Mouse (Mus musculus): Measurements from ENCODE around the gene Olfr984. TPM values are rescaled to one million over a fixed set of nuclear protein-coding genes. Genes with fewer than 3 reads are reported as not detected.

The Olfr984 gene
- not detected for total RNA-seq (2021)

DNA sequence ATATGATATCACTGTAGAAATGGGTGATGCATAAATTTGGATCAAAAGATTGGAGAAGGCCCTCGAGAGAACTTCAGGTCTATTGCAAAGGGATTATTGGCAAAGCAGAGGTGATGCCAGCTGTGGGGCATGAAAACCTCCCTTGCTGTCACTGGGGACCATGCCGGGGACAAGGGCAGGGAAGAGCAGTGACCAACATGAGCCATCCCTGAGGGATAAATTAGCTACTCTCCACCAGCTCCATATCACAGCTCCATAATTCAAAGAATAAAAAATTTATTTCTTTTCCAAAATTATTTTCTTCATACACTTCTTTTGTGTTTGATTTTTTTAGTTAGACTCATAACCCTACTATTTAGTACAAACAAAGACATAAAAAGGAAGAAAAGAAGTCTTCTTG, at the start of gene Olfr984:
Gene Olfr984 (minus strand): TSS at position 101 of the 400 bp plus-strand sequence.
- intact Hi-C loops (cut with DNase I) = no loop called here
- DNase-seq = no peak

GRCm38 (mm10) chr9:40155118-40155644, 41.2 kb upstream of the Olfr984 start:
- intact Hi-C loops (cut with DNase I) = no loop called here
- DNase-seq = no peak

DNA sequence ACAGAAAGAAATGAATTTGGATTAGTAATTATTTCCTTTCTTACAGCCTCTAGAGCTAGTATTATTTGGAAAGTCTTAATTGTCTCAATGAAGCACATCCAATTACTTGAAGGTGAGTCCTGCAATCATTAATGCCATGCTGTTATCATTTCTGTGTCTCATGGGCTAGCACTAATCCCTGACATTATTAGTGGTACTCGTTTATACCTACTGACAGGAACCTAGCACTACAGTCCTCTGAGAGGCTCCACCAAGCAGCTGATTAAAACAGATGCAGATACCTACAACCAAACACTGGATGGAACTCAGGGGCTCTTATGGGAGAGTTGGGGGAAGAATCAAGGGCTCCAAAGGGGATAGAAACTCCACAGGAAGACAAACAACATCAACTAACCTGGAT, 27.5 kb upstream of the Olfr984 start:
- no peak for DNase-seq
- intact Hi-C loops (cut with DNase I) = no loop called here

GRCm38 (mm10) chr9:40139484-40139883, 25.5 kb upstream of the Olfr984 start:
- DNase-seq = no peak
- intact Hi-C loops (cut with DNase I) = no loop called here

DNA sequence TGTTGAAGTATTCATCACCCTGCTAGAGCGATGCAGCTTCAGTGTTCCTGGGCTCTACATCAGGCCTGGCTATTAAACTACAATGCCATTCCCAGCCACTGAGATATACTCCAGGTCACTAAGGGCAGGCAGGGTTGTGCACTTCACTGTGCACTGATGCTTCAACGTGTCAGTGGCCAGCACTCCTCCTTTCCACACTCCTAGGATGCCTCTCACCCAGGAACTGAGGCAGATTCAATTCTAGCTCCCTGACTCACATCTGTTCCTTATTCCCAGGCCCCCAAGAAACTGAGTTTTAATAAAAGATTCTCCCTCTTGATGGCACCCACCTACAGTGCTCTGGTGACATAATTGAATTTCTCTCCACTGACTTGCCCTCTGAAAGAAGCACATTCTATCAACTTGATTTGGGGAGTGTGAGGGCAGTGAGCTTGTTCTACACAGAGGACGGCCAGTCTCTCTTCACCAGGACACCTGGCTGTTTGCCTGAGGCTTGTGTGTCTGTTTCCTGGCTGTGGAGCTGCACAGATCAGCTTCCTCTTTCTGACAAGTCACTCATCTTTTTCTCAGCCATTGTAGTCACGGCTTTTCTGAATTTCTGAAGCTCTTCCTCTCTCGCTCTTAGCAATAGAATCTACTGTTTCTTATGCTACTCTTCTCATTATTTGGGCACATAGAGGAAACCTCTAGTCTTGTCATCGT, 23.1 kb upstream of the Olfr984 start:
- intact Hi-C loops (cut with DNase I) = no loop called here
- DNase-seq = peak in 1 of 2 experiments; percentile 5

DNA sequence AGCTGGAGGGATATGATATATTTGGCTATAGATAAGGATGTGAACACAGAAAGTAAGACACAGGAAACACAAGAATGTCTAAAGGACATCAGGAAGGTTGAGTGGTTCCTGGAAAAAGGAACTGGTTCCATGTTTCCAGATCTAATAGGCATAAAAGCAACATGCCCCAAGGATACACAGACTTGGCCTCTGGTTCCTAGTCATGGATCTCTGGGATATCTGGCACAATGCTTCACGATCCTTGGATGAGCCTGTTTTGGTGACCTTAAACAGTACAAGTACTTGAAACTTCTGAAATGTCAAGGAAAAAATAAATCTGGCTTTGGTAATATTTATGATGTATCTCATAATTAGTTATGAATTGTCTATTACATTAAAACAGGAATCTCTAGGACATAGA, 16.6 kb upstream of the Olfr984 start:
- intact Hi-C loops (cut with DNase I) = no loop called here
- DNase-seq = no peak

GRCm38 (mm10) chr9:40130084-40130483, 16.1 kb upstream of the Olfr984 start, which contains the start of gene Olfr985:
Gene Olfr985, minus strand, starts transcription at chr9:40130184.
- DNase-seq = no peak
- intact Hi-C loops (cut with DNase I) = no loop called here

DNA sequence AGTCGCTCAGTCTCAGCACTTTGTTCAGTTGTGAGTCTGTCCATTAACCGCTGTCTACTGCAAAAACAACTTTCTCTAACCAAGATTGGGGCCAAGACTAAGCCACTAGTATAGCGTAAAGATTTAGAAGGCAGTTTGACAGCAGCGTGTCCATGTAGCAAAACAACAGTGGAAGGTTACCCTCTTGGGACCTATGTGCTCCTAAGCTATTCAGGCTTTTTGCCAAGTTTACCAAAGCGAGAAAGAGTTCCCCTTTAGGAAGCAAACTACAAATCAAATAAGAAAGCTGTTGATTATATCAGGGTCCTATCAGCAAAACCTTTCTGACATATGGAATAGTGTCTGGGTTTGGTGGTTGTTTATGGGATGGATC, 3.3 kb upstream of the Olfr984 start:
- DNase-seq = no peak

GRCm38 (mm10) chr9:40116645-40117286, 2.8 kb upstream of the Olfr984 start:
- intact Hi-C loops (cut with DNase I) = no loop called here
- peak; percentile 51 to 70 for DNase-seq

More for the DNA sequence above, 3.3 kb upstream of the Olfr984 start:
- intact Hi-C loops (cut with DNase I) = no loop called here

- intact Hi-C loops (cut with DNase I) = no loop called here
- DNase-seq = no peak
These were observed 19.2 kb downstream of the Olfr984 start for GRCm38 (mm10) chr9:40094769-40095168.

DNA sequence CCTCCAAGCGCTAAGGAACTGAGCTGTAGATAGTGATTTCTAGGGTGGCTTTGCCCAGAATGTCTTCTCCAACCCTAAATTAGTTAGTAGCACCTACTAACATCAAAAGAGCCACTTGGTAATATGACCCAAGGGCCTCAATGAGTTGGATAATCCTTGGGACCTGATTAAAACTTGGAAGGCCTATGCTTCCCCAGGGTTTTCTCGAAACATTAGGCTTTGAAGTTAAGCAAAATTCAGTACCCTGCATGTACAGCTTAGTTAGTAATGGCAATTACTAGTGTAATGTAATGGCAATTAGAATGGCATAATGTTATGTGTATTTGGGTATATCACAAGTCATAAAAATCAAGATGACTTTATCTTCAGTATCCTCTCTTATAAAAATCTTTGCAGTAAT, 20.5 kb downstream of the Olfr984 start, which contains the start of gene Olfr983:
Gene Olfr983 (minus strand): TSS at position 101 of the 400 bp plus-strand sequence.
- intact Hi-C loops (cut with DNase I) = no loop called here
- no peak for DNase-seq

DNA sequence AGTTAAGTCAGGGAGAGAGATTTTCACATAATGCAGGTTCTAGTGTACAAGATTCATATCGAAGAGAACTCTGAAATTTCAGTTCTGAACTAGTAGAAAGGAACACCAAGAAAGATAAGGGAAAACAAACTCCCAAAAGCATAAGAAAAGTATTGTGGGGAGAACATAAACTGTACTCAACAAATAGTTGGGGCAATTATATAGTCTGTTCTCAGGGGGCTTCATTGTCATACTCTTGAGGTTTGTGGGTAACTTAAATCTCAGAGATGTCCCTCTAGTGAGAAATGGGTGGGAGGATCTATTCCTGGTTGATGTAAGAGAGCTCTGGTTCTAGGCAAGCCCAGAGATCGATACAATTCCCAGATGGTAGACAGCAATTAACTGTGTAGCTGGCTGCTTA, 40.5 kb downstream of the Olfr984 start, which contains the start of gene Olfr982:
Gene Olfr982 (plus strand): TSS at position 301 of the 400 bp plus-strand sequence.
- intact Hi-C loops (cut with DNase I) = no loop called here
- DNase-seq = no peak

DNA sequence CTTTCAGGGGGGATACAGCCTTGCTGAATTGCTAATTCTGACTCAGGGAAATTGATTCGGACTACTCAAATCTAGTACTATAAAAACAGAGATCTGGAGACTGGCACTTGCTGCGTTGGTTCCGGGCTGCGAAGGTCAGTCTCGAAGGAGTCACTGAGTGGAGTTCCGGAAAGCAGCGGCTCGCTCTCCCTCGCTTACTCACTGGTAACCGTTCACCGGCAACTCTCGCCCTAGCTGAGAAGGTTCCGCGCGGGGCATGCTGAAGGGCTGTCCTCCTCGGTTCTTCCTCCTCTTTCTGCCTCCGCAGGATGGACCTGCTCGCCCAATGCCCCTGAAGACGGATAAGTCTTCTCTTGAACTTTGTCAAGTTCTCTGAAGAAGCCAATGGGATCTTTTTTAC, 63.9 kb downstream of the Olfr984 start:
- DNase-seq = no peak
- intact Hi-C loops (cut with DNase I) = no loop called here

Other genes with a start within 250 kb of the Olfr984 start
- gene Olfr972, start 247.8 kb downstream of the Olfr984 start, total RNA-seq (2021) = not detected
- gene Olfr229, start 206.9 kb downstream of the Olfr984 start, total RNA-seq (2021) = not detected
- gene Olfr974, start 176.7 kb downstream of the Olfr984 start, total RNA-seq (2021) = not detected
- gene Olfr975, start 162.2 kb downstream of the Olfr984 start, total RNA-seq (2021) = not detected
- not detected for gene Olfr976, start 153.1 kb downstream of the Olfr984 start, total RNA-seq (2021)
- gene Olfr978, start 122.1 kb downstream of the Olfr984 start, total RNA-seq (2021) = not detected
- not detected for gene Olfr979, start 110.7 kb downstream of the Olfr984 start, total RNA-seq (2021)
- gene Olfr980, start 104.6 kb downstream of the Olfr984 start, total RNA-seq (2021) = not detected
- not detected for gene Olfr981, start 92.7 kb downstream of the Olfr984 start, total RNA-seq (2021)
- not detected for gene Olfr982, start 40.4 kb downstream of the Olfr984 start, total RNA-seq (2021)
- not detected for gene Olfr983, start 20.6 kb downstream of the Olfr984 start, total RNA-seq (2021)
- gene Olfr985, start 16.0 kb upstream of the Olfr984 start, total RNA-seq (2021) = not detected
- gene Tmem225, start 33.9 kb upstream of the Olfr984 start, total RNA-seq (2021) = not detected
- gene Olfr986, start 66.7 kb upstream of the Olfr984 start, total RNA-seq (2021) = not detected
- 1 to 10 TPM; 2.5 to 3.0 TPM for gene Zfp202, start 78.1 kb upstream of the Olfr984 start, total RNA-seq (2021)
- 1 to 10 TPM in 1 of 2 experiments, under 1 TPM in 1; 0.57 to 1.2 TPM for gene Scn3b, start 155.0 kb upstream of the Olfr984 start, total RNA-seq (2021)